Mouse (Mus musculus): ENCODE measurements around the gene Aaas. TPM values are rescaled to one million over a fixed set of nuclear protein-coding genes. Genes with fewer than 3 reads are reported as not detected.

Gene Aaas
- 30.2 and 31.1 TPM in 2 replicates for polyA plus RNA-seq (2015; fragmentation: Nextera tagmentation; extraction: Ambion mirVana)

DNA sequence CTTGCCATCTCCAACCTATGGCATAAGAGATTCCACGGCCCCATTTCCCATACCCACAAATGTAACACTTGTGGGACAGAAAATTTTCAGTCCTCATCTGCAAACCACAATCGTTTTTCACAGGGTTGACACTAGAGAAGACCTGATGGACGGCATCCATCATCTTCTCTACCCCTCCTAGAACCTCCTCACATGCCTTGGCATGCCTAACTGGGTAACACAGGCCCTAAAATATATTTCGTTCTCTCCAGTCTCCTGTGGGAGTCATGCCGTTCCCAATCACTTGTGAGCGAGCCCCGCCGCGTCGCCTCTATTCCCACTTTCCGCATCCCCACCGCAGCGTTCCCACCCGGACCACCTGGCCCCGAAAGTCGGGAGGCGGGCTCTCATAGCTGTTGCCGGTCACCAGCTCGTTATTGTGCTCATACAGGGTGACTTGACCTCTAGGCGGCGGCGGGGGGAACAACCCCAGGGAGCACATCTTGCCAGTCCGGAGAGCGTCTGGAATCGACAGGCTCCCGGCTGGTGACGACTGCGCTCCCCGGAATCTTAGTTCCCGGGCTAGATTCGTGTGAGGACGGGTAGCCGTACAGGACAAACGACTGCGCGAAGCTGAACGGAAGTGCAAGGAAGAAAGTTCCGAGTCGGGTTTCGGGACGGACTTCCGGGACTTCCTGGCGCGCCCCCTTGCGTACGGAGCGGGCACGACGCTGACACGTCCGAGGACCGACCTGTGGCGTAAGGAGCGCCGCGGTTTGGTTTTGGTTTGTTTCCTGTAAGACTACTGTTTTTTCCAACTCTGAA is at the start of gene Aaas:
TSS of gene Aaas (minus strand) at position 634 of the 804 bp plus-strand sequence.
- peak; percentile 89 for ATAC-seq
- Histone ChIP-seq H3K4me1 (ENCODE audit: control insufficient read depth, insufficient read depth, low read length) (peaks cover 18% of the 10 kb centered on the region), H3K27ac (ENCODE audit: low read length) (peak within 1 kb of the TSS; percentile 40; the same call in 1 of the 2 replicates), H3K36me3 (ENCODE audit: control insufficient read depth, insufficient read depth, low read length) (no peaks in the 10 kb centered on the region), H3K4me3 (ENCODE audit: low read depth, low read length) (peak within 1 kb of the TSS; percentile 67), H3K27me3 (ENCODE audit: control insufficient read depth, insufficient read depth, low read depth, low read length) (no peaks in the 10 kb centered on the region), H3K4me2 (ENCODE audit: low read length) (peak within 1 kb of the TSS; percentile 88), H3K9me3 (replicated peaks; ENCODE audit: control insufficient read depth, low read length, poor library complexity, severe bottlenecking) (no peaks in the 10 kb centered on the region), H3K9ac (ENCODE audit: low read depth, low read length) (peak within 1 kb of the TSS; percentile 74)
- WGBS = under 1% methylated on average over 56 of the region's 56 CpGs

DNA sequence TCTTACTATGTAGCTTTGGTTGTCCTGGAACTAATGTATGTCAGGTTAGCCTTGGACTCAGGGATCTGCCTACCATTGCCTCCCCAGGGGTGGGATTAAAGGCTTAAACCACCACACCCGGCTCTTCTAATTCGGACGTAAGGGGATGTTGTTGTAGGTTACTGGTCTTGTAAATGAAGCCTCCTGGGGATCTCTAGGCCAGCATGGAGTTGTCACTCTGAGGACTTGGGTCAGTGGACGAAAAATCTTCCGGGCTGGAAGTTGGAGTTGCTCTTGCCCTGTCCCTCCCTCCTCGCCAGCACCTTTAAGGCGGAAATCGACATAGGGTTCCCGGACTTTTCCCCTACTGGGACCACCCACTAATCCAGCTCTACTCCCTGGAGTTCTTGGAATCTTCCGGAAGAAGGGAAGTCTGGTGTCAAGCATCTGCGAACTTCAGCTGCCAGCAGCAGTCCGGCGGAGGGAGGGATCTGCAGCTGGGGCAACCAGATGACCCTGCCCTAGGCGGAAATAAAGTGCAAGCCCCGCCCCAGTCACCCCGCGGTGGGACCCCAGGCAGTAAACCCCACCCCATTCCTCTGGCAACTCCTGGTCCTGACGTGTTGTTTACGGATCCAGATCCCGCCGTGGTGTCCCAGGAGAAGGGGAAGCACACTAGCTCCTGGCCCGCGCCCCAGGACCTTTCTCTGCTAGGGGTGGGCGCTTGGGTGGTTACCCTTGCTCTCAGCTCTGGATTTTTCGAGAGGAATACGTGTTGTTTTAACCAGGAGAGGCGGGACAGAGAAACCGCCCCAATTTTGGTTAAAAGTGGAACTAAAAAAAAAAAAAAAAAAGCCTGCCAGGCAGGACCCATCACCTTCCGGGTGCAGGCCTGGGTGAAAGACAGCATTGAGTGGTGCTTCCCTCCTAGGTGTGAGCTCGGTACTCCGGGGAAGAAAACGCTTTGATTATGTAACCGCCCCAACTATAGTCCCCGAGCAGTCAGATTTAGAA is 49.0 kb upstream of the Aaas start:
- H3K36me3 ChIP-seq (ENCODE audit: control insufficient read depth, insufficient read depth, low read length) = no peaks in the 10 kb centered on the region
- peak overlapping the region; percentile 58 for H3K4me2 ChIP-seq (ENCODE audit: low read length)
- no peaks in the 10 kb centered on the region for H3K27me3 ChIP-seq (ENCODE audit: control insufficient read depth, insufficient read depth, low read depth, low read length)
- peak overlapping the region; percentile 22 for H3K4me3 ChIP-seq (ENCODE audit: low read depth, low read length)
- H3K9me3 ChIP-seq (replicated peaks; ENCODE audit: control insufficient read depth, low read length, poor library complexity, severe bottlenecking) = no peaks in the 10 kb centered on the region
- no peak for ATAC-seq
- peaks cover 2% of the 10 kb centered on the region; the same call in 1 of the 2 replicates for H3K4me1 ChIP-seq (ENCODE audit: control insufficient read depth, insufficient read depth, low read length)
- H3K9ac ChIP-seq (ENCODE audit: low read depth, low read length) = peak overlapping the region; percentile 47
- 5% methylated on average over 34 of the region's 34 CpGs for WGBS
- 0 out of 2 replicates have a peak overlapping the region, but pooled peaks have one; percentile 19 for H3K27ac ChIP-seq (ENCODE audit: low read length)

DNA sequence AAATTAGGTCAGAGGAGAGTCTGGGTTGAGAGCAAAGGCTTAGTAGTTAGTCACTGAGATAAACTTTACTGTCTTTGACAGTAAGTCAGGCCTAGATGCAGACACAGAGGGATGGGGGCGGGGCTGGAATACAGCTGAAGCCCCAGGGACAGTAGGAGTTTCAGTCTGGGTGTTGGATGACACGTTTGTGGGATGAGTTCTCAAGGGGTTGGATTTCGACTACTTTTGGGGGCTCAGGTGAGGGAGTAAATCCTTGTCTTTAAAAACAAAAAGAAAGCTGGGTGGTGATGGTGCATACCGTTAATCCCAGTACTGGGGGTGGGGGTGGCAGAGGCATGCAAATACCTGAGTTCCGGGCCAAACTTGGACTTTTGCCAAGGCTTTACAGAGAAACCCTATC is 48.1 kb upstream of the Aaas start:
- Histone ChIP-seq H3K4me1 (ENCODE audit: control insufficient read depth, insufficient read depth, low read length) (peaks cover 2% of the 10 kb centered on the region; the same call in 1 of the 2 replicates), H3K4me3 (ENCODE audit: low read depth, low read length) (no peak overlapping the region), H3K9ac (ENCODE audit: low read depth, low read length) (no peak overlapping the region), H3K27me3 (ENCODE audit: control insufficient read depth, insufficient read depth, low read depth, low read length) (no peaks in the 10 kb centered on the region), H3K27ac (ENCODE audit: low read length) (no peak overlapping the region), H3K36me3 (ENCODE audit: control insufficient read depth, insufficient read depth, low read length) (no peaks in the 10 kb centered on the region), H3K4me2 (ENCODE audit: low read length) (no peak overlapping the region), H3K9me3 (replicated peaks; ENCODE audit: control insufficient read depth, low read length, poor library complexity, severe bottlenecking) (no peaks in the 10 kb centered on the region)
- ATAC-seq = no peak
- WGBS = 22% methylated on average over 5 of the region's 5 CpGs

DNA sequence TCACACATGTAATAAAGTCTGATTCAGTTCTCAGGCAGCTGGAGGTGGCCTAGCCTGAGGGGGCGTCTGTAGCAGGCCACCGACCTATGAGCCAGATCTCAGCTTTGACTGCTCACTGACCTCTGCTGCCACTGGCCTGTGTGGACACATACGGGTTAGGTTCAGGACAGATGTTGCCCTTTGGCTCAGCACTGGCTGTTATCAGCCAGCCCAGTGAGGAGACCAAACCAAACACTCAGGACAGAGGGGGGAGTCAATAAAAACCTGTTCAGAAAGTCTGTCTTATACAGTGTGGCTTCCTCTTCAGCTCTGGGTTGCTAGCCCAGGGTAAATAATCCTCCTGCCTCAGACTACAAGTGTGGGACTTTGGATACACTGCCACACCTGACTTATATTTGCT is 44.5 kb upstream of the Aaas start:
- no peak for ATAC-seq
- Histone ChIP-seq H3K9ac (ENCODE audit: low read depth, low read length) (no peak overlapping the region), H3K4me1 (ENCODE audit: control insufficient read depth, insufficient read depth, low read length) (peaks cover 2% of the 10 kb centered on the region; the same call in 1 of the 2 replicates), H3K36me3 (ENCODE audit: control insufficient read depth, insufficient read depth, low read length) (no peaks in the 10 kb centered on the region), H3K27ac (ENCODE audit: low read length) (no peak overlapping the region), H3K4me3 (ENCODE audit: low read depth, low read length) (no peak overlapping the region), H3K4me2 (ENCODE audit: low read length) (no peak overlapping the region), H3K27me3 (ENCODE audit: control insufficient read depth, insufficient read depth, low read depth, low read length) (no peaks in the 10 kb centered on the region), H3K9me3 (replicated peaks; ENCODE audit: control insufficient read depth, low read length, poor library complexity, severe bottlenecking) (no peaks in the 10 kb centered on the region)
- 10% methylated on average over 3 of the region's 3 CpGs for WGBS

DNA sequence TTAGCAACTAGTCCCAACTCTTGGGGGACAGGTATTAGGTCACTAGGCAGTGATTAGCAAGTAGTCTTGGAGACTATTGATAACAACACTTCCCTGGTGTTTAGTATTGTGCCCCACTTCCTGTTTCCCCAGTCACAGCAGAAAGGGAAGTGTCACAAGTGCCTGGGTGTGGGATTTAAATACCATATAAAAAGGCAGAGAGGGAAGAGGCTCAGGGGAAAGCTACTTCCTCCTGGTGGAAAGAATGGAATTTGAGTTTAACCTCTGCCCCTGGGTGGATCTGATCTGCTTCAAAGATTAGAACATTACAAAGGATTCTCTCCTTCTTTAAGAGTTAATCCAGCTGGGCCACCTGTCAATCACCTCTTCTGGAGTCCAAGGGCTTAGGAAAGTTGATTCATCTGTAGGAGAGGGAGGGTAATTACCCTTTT is 43.0 kb upstream of the Aaas start:
- Histone ChIP-seq H3K27me3 (ENCODE audit: control insufficient read depth, insufficient read depth, low read depth, low read length) (no peaks in the 10 kb centered on the region), H3K4me2 (ENCODE audit: low read length) (no peak overlapping the region), H3K4me3 (ENCODE audit: low read depth, low read length) (no peak overlapping the region), H3K9me3 (replicated peaks; ENCODE audit: control insufficient read depth, low read length, poor library complexity, severe bottlenecking) (no peaks in the 10 kb centered on the region), H3K27ac (ENCODE audit: low read length) (no peak overlapping the region), H3K36me3 (ENCODE audit: control insufficient read depth, insufficient read depth, low read length) (no peaks in the 10 kb centered on the region), H3K4me1 (ENCODE audit: control insufficient read depth, insufficient read depth, low read length) (no peaks in the 10 kb centered on the region; the same call in 1 of the 2 replicates), H3K9ac (ENCODE audit: low read depth, low read length) (no peak overlapping the region)
- no peak for ATAC-seq

DNA sequence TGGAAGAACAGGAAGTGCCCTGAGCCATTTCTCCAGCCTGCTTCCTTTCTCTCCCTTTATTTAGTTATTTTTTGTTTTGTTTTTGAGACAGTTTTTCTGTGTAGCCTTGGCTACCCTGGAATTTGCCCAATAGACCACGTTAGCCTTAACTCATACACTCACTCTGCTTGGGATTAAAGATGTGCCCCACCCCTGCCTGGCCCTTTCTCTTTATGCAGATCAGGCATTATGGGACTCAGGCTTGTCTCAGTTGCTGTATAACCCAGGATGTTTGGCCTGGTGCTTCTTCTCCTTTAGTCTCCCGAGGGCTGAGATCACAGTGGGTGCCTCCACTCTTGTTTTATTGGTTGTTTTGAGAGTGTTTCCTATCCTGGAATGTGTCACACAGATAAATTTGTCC is 41.9 kb upstream of the Aaas start:
- Histone ChIP-seq H3K27ac (ENCODE audit: low read length) (no peak overlapping the region), H3K9me3 (replicated peaks; ENCODE audit: control insufficient read depth, low read length, poor library complexity, severe bottlenecking) (no peaks in the 10 kb centered on the region), H3K4me1 (ENCODE audit: control insufficient read depth, insufficient read depth, low read length) (no peaks in the 10 kb centered on the region), H3K9ac (ENCODE audit: low read depth, low read length) (no peak overlapping the region), H3K36me3 (ENCODE audit: control insufficient read depth, insufficient read depth, low read length) (no peaks in the 10 kb centered on the region), H3K4me2 (ENCODE audit: low read length) (no peak overlapping the region), H3K27me3 (ENCODE audit: control insufficient read depth, insufficient read depth, low read depth, low read length) (no peaks in the 10 kb centered on the region), H3K4me3 (ENCODE audit: low read depth, low read length) (no peak overlapping the region)
- WGBS = 18% methylated on average over 2 of the region's 2 CpGs
- ATAC-seq = no peak

DNA sequence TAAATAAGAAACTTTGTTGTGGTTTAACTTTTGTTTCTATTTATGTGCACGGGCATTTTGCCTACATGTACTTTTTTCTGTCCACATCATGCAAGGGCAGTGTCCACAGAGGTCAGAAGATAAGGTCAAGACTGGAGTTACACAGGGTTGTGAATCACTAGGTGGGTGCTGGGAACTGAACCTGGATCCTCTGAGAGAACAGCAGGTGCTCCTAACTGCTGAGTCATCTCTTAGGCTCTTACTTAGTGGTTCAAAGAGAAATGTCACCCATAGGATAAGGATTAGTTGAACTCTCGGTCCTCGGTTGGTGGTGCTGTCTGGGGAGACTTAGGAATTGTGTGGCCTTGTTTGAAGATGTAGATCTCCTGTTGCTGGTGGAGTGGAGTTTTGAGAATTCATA is 38.4 kb upstream of the Aaas start:
- H3K27ac ChIP-seq (ENCODE audit: low read length) = no peak overlapping the region
- no peak for ATAC-seq
- H3K4me1 ChIP-seq (ENCODE audit: control insufficient read depth, insufficient read depth, low read length) = no peaks in the 10 kb centered on the region
- 86% methylated on average over 3 of the region's 3 CpGs for WGBS
- no peak overlapping the region for H3K4me3 ChIP-seq (ENCODE audit: low read depth, low read length)
- no peak overlapping the region for H3K9ac ChIP-seq (ENCODE audit: low read depth, low read length)
- H3K36me3 ChIP-seq (ENCODE audit: control insufficient read depth, insufficient read depth, low read length) = no peaks in the 10 kb centered on the region
- no peaks in the 10 kb centered on the region for H3K9me3 ChIP-seq (replicated peaks; ENCODE audit: control insufficient read depth, low read length, poor library complexity, severe bottlenecking)
- no peak overlapping the region for H3K4me2 ChIP-seq (ENCODE audit: low read length)
- no peaks in the 10 kb centered on the region for H3K27me3 ChIP-seq (ENCODE audit: control insufficient read depth, insufficient read depth, low read depth, low read length)

DNA sequence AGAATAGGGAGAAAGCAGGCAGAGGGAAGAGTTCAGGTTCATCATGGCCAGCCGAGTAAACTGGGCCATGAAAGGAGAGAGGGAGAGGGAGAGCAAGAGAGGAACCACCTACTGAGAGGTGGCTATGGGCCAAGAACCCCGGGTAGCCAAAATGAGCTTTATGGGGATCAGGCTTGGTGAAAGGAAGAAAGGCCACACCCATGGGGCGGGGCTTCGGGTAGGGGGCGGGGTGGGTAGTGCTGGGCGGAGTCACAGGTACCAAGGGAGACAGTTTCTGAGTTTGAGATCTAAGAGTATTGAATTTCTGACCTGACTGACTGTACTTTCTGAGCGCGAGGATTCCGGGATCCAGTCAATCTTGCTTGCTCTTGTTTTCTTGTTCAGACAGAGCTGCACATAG is 36.1 kb upstream of the Aaas start:
- H3K9ac ChIP-seq (ENCODE audit: low read depth, low read length) = no peak overlapping the region
- no peaks in the 10 kb centered on the region for H3K27me3 ChIP-seq (ENCODE audit: control insufficient read depth, insufficient read depth, low read depth, low read length)
- no peaks in the 10 kb centered on the region for H3K36me3 ChIP-seq (ENCODE audit: control insufficient read depth, insufficient read depth, low read length)
- 50% methylated on average over 9 of the region's 9 CpGs for WGBS
- ATAC-seq = no peak
- no peak overlapping the region for H3K27ac ChIP-seq (ENCODE audit: low read length)
- no peaks in the 10 kb centered on the region for H3K4me1 ChIP-seq (ENCODE audit: control insufficient read depth, insufficient read depth, low read length)
- no peak overlapping the region for H3K4me2 ChIP-seq (ENCODE audit: low read length)
- no peaks in the 10 kb centered on the region for H3K9me3 ChIP-seq (replicated peaks; ENCODE audit: control insufficient read depth, low read length, poor library complexity, severe bottlenecking)
- H3K4me3 ChIP-seq (ENCODE audit: low read depth, low read length) = no peak overlapping the region
